Mouse (Mus musculus) CH12.LX (cell line): ENCODE measurements around the gene Med29. TPM values are rescaled to one million over a fixed set of nuclear protein-coding genes. Genes with fewer than 3 reads are reported as not detected.
A peak's percentile ranks its signal among the peaks of the same experiment; 100 is the strongest.

Experiments
- DNase-seq: peaks from one replicate; pipeline ENCODE4 v3.0.0-alpha.2; 2013; ENCODE audit errors: extremely low read depth
- H3K27ac ChIP-seq: 2 replicates; pipeline ENCODE4 v1.5.1; 2012; ENCODE audit warnings: low read depth, mild to moderate bottlenecking, control low read depth, moderate library complexity; ENCODE audit not compliant: insufficient read depth
- H3K27me3 ChIP-seq: replicated peaks from 2 replicates; pipeline ENCODE3; 2012; ENCODE audit warnings: inconsistent platforms
- H3K36me3 ChIP-seq, 2 experiments: replicated peaks in 1 of 2; 2 replicates each; pipeline versions ENCODE3 to v1.6.1; 2012; ENCODE audit warnings: inconsistent platforms in 1 of 2, low read length in 1 of 2, mild to moderate bottlenecking in 1 of 2, mixed read lengths in 1 of 2, moderate library complexity in 1 of 2; ENCODE audit not compliant: control insufficient read depth in 1 of 2, insufficient read depth in 1 of 2
- H3K4me1 ChIP-seq, 2 experiments: 2 replicates each; pipeline ENCODE4 v1.6.1; 2012; ENCODE audit warnings: inconsistent platforms in 1 of 2, moderate library complexity in 1 of 2; ENCODE audit not compliant: insufficient read depth in 2 of 2, control insufficient read depth in 1 of 2
- H3K4me2 ChIP-seq: 2 replicates; pipeline ENCODE4 v1.6.1; 2012; ENCODE audit warnings: low read depth, mild to moderate bottlenecking, control low read depth; ENCODE audit not compliant: poor library complexity, insufficient read depth, severe bottlenecking
- H3K4me3 ChIP-seq, 3 experiments: fragments of 150-350 bp in 1 of 3; sonication (generic) in 1 of 3; replicated peaks in 1 of 3; 2 replicates each; pipeline versions ENCODE3 to v1.5.1; 2011 to 2012; ENCODE audit warnings: low read depth in 2 of 3, low read length in 2 of 3, mild to moderate bottlenecking in 2 of 3, moderate library complexity in 2 of 3, control low read depth in 1 of 3, improper control_type of control experiment in 1 of 3, inconsistent platforms in 1 of 3, mixed read lengths in 1 of 3; ENCODE audit not compliant: poor library complexity in 1 of 3
- H3K79me2 ChIP-seq: replicated peaks from 2 replicates; pipeline ENCODE4 v1.6.1; 2012; ENCODE audit warnings: mild to moderate bottlenecking, moderate library complexity; ENCODE audit not compliant: control insufficient read depth, poor library complexity, insufficient read depth, severe bottlenecking; ENCODE audit errors: extremely low read depth
- H3K9ac ChIP-seq: 2 replicates; pipeline ENCODE4 v1.6.1; 2012; ENCODE audit warnings: low read depth, mild to moderate bottlenecking, control low read depth, moderate library complexity; ENCODE audit not compliant: insufficient read depth
- H3K9me3 ChIP-seq: replicated peaks from 2 replicates; pipeline ENCODE3; 2012; ENCODE audit warnings: low read length, inconsistent platforms, mixed read lengths
- BHLHE40 ChIP-seq: IDR thresholded peaks from 2 replicates; pipeline ENCODE4 v1.6.1; 2011; ENCODE audit warnings: mild to moderate bottlenecking, low read depth, low read length, improper control_type of control experiment
- CHD1 ChIP-seq: IDR thresholded peaks from 2 replicates; pipeline ENCODE4 v1.6.1; 2012; ENCODE audit warnings: low read depth, low read length, improper control_type of control experiment, inconsistent platforms
- CHD2 ChIP-seq: IDR thresholded peaks from 2 replicates; pipeline ENCODE4 v1.6.1; 2011; ENCODE audit warnings: low read length, improper control_type of control experiment
- CTCF ChIP-seq, 2 experiments: IDR thresholded peaks in 1 of 2; conservative IDR thresholded peaks in 1 of 2; 2 replicates each; pipeline ENCODE4 v1.5.1; 2011 to 2012; ENCODE audit warnings: low read depth in 2 of 2, low read length in 2 of 2, improper control_type of control experiment in 1 of 2, inconsistent platforms in 1 of 2, mild to moderate bottlenecking in 1 of 2, moderate library complexity in 1 of 2
- E2F4 ChIP-seq: IDR thresholded peaks from 2 replicates; pipeline ENCODE4 v1.6.1; 2011; ENCODE audit warnings: low read depth, low read length, improper control_type of control experiment; ENCODE audit not compliant: insufficient replicate concordance
- ELF1 ChIP-seq: IDR thresholded peaks from 2 replicates; pipeline ENCODE4 v1.6.1; 2014; ENCODE audit warnings: low read depth, mild to moderate bottlenecking, inconsistent platforms, low read length, improper control_type of control experiment
- EP300 ChIP-seq: IDR thresholded peaks from 2 replicates; pipeline ENCODE4 v1.6.1; 2011; ENCODE audit warnings: low read length, improper control_type of control experiment
- ETS1 ChIP-seq: conservative IDR thresholded peaks from 2 replicates; pipeline ENCODE4 v1.6.1; 2012; ENCODE audit warnings: low read depth, mild to moderate bottlenecking, inconsistent platforms, low read length, improper control_type of control experiment, moderate library complexity
- GABPA ChIP-seq: IDR thresholded peaks from 2 replicates; pipeline ENCODE4 v1.6.1; 2012; ENCODE audit warnings: low read depth, low read length, improper control_type of control experiment, inconsistent platforms; ENCODE audit not compliant: insufficient replicate concordance
- HCFC1 ChIP-seq: IDR thresholded peaks from 2 replicates; pipeline ENCODE4 v1.6.1; 2012; ENCODE audit warnings: low read depth, mild to moderate bottlenecking, inconsistent platforms, low read length, improper control_type of control experiment
- IRF4 ChIP-seq: IDR thresholded peaks from 2 replicates; pipeline ENCODE4 v1.6.1; 2014; ENCODE audit warnings: low read depth, mild to moderate bottlenecking, inconsistent platforms, low read length, improper control_type of control experiment
- JUN ChIP-seq: IDR thresholded peaks from 2 replicates; pipeline ENCODE4 v1.6.1; 2011; ENCODE audit warnings: low read depth, mild to moderate bottlenecking, low read length, improper control_type of control experiment, moderate library complexity; ENCODE audit not compliant: insufficient read depth
- JUND ChIP-seq: conservative IDR thresholded peaks from 2 replicates; pipeline ENCODE4 v1.6.1; 2011; ENCODE audit warnings: low read depth, low read length, improper control_type of control experiment
- KAT2A ChIP-seq: IDR thresholded peaks from 2 replicates; pipeline ENCODE4 v1.6.1; 2012; ENCODE audit warnings: low read length, improper control_type of control experiment, inconsistent platforms; ENCODE audit not compliant: insufficient replicate concordance
- MAFK ChIP-seq: IDR thresholded peaks from 2 replicates; pipeline ENCODE4 v1.6.1; 2011; ENCODE audit warnings: low read length, improper control_type of control experiment; ENCODE audit not compliant: insufficient replicate concordance
- MAX ChIP-seq: IDR thresholded peaks from 2 replicates; pipeline ENCODE4 v1.6.1; 2011; ENCODE audit warnings: low read length, improper control_type of control experiment
- MAZ ChIP-seq: IDR thresholded peaks from 2 replicates; pipeline ENCODE4 v1.6.1; 2012; ENCODE audit warnings: low read depth, mild to moderate bottlenecking, inconsistent platforms, low read length, improper control_type of control experiment, moderate library complexity
- MEF2A ChIP-seq: IDR thresholded peaks from 2 replicates; pipeline ENCODE4 v1.6.1; 2014; ENCODE audit warnings: low read depth, mild to moderate bottlenecking, inconsistent platforms, low read length, improper control_type of control experiment, borderline replicate concordance
- MXI1 ChIP-seq: IDR thresholded peaks from 2 replicates; pipeline ENCODE4 v1.6.1; 2011; ENCODE audit warnings: mild to moderate bottlenecking, low read depth, low read length, improper control_type of control experiment
- MYC ChIP-seq: IDR thresholded peaks from 2 replicates; pipeline ENCODE4 v1.6.1; 2011; ENCODE audit warnings: low read depth, mild to moderate bottlenecking, improper control_type of control experiment, low read length
- NELFE ChIP-seq: IDR thresholded peaks from 2 replicates; pipeline ENCODE4 v1.6.1; 2011; ENCODE audit warnings: low read depth, low read length, improper control_type of control experiment
- NRF1 ChIP-seq: IDR thresholded peaks from 2 replicates; pipeline ENCODE4 v1.6.1; 2014; ENCODE audit warnings: low read depth, mild to moderate bottlenecking, inconsistent platforms, low read length, improper control_type of control experiment, moderate library complexity
- PAX5 ChIP-seq: IDR thresholded peaks from 2 replicates; pipeline ENCODE4 v1.6.1; 2012; ENCODE audit warnings: low read length, inconsistent platforms, mixed read lengths
- POLR2A ChIP-seq: IDR thresholded peaks from 2 replicates; pipeline ENCODE4 v1.6.1; 2011; ENCODE audit warnings: low read depth, mild to moderate bottlenecking, improper control_type of control experiment, low read length
- POLR2AphosphoS2 ChIP-seq: IDR thresholded peaks from 2 replicates; pipeline ENCODE4 v1.6.1; 2011; ENCODE audit warnings: low read depth, low read length, improper control_type of control experiment
- RAD21 ChIP-seq: IDR thresholded peaks from 2 replicates; pipeline ENCODE4 v1.6.1; 2011; ENCODE audit warnings: low read depth, mild to moderate bottlenecking, low read length, improper control_type of control experiment, moderate library complexity
- RCOR1 ChIP-seq: conservative IDR thresholded peaks from 2 replicates; pipeline ENCODE4 v1.6.1; 2012; ENCODE audit warnings: low read depth, mild to moderate bottlenecking, inconsistent platforms, low read length, improper control_type of control experiment
- SIN3A ChIP-seq: IDR thresholded peaks from 2 replicates; pipeline ENCODE4 v1.6.1; 2012; ENCODE audit warnings: low read length, improper control_type of control experiment, inconsistent platforms
- SMC3 ChIP-seq: IDR thresholded peaks from 2 replicates; pipeline ENCODE4 v1.6.1; 2011; ENCODE audit warnings: low read depth, low read length, improper control_type of control experiment
- TBP ChIP-seq: conservative IDR thresholded peaks from 2 replicates; pipeline ENCODE4 v1.6.1; 2011; ENCODE audit warnings: low read depth, low read length, improper control_type of control experiment
- TCF12 ChIP-seq: IDR thresholded peaks from 2 replicates; pipeline ENCODE4 v1.6.1; 2014; ENCODE audit warnings: low read depth, mild to moderate bottlenecking, inconsistent platforms, low read length, improper control_type of control experiment
- UBTF ChIP-seq: IDR thresholded peaks from 2 replicates; pipeline ENCODE4 v1.6.1; 2012; ENCODE audit warnings: low read depth, mild to moderate bottlenecking, inconsistent platforms, low read length, improper control_type of control experiment, moderate library complexity
- USF1 ChIP-seq: IDR thresholded peaks from 2 replicates; pipeline ENCODE4 v1.6.1; 2014; ENCODE audit warnings: low read depth, mild to moderate bottlenecking, inconsistent platforms, low read length, improper control_type of control experiment
- USF2 ChIP-seq: conservative IDR thresholded peaks from 2 replicates; pipeline ENCODE4 v1.6.1; 2011; ENCODE audit warnings: low read depth, low read length, improper control_type of control experiment
- ZC3H11A ChIP-seq: IDR thresholded peaks from 2 replicates; pipeline ENCODE4 v1.6.1; 2012; ENCODE audit warnings: low read depth, mild to moderate bottlenecking, inconsistent platforms, low read length, improper control_type of control experiment
- ZKSCAN1 ChIP-seq: IDR thresholded peaks from 2 replicates; pipeline ENCODE4 v1.6.1; 2012; ENCODE audit warnings: low read depth, inconsistent platforms, low read length, improper control_type of control experiment, borderline replicate concordance
- ZMIZ1 ChIP-seq: IDR thresholded peaks from 2 replicates; pipeline ENCODE4 v1.6.1; 2012; ENCODE audit warnings: low read depth, mild to moderate bottlenecking, inconsistent platforms, low read length, improper control_type of control experiment
- ZNF384 ChIP-seq: IDR thresholded peaks from 2 replicates; pipeline ENCODE4 v1.6.1; 2012; ENCODE audit warnings: low read depth, low read length, improper control_type of control experiment, inconsistent platforms
- dilution Hi-C: fragments of 300-500 bp; cut with MboI; formaldehyde crosslinking; loops from 2 replicates; pipeline ENCODE4 v1.14.3; 2020; ENCODE audit warnings: low sequenced_read_pairs; ENCODE audit not compliant: extremely low pct_unique_long_range_greater_than_20kb, extremely low pct_ligation_motif_present
- in situ Hi-C: fragments of 300-500 bp; cut with MboI; formaldehyde crosslinking; loops from 3 replicates; pipeline ENCODE4 v1.14.3; 2019; ENCODE audit warnings: low sequenced_read_pairs, low pct_ligation_motif_present, low pct_unique_long_range_greater_than_20kb, mixed read lengths
- polyA plus RNA-seq: library from polyadenylated mRNA; unstranded; fragments of >175 nt; gene quantifications from 2 replicates; pipeline ENCODE4 v1.2.1, GENCODE M21; 2012; ENCODE audit warnings: low read depth; ENCODE audit not compliant: insufficient read length
- total RNA-seq, 2 experiments: library from RNA; depleted of rRNA; stranded (reverse); fragments of 300-350 nt in 1 of 2; fragments of >200 nt in 1 of 2; gene quantifications; 2 replicates each; pipeline ENCODE4 v1.2.3; 2012 to 2014

Med29 gene
- total RNA-seq (2012; rRNA removed) (23.5 and 27.8 TPM in 2 replicates), total RNA-seq (2014; rRNA removed) (19.4 and 19.8 TPM in 2 replicates), polyA plus RNA-seq (25.4 and 26.9 TPM in 2 replicates)

- peak; percentile 99 for DNase-seq
- Histone ChIP-seq H3K79me2 (peaks cover 22% of the 10 kb centered on the region), H3K9me3 (no peaks in the 10 kb centered on the region), H3K4me2 (peak within 1 kb of the TSS; percentile 97), H3K36me3 (peaks cover 47 to 62% of the 10 kb centered on the region in 2 experiments), H3K27ac (peak within 1 kb of the TSS; percentile 19; the same call in 1 of the 2 replicates), H3K4me1 (peaks cover 0 to 11% of the 10 kb centered on the region in 2 experiments; a peak in 2 of 4 replicates), H3K9ac (peak within 1 kb of the TSS; percentile 73), H3K27me3 (no peaks in the 10 kb centered on the region), H3K4me3 (peak within 1 kb of the TSS; percentile 84 to 92 (median 92))
- no peak for TF ChIP-seq ZC3H11A
- peak; percentile 65 for TF ChIP-seq ELF1
- no peak for TF ChIP-seq UBTF
- TF ChIP-seq GABPA, result no peak
- TF ChIP-seq MAFK, result no peak
- no peak for TF ChIP-seq JUND
- no peak for TF ChIP-seq RAD21
- TF ChIP-seq KAT2A, result peak; percentile 74; the same call in 1 of the 2 replicates
- TF ChIP-seq EP300, result no peak
- no peak for TF ChIP-seq IRF4
- TF ChIP-seq SMC3, result no peak
- peak; percentile 90 for TF ChIP-seq ZMIZ1
- TF ChIP-seq POLR2A, result peak; percentile 96
- TF ChIP-seq ZKSCAN1, result no peak
- TF ChIP-seq BHLHE40, result no peak
- TF ChIP-seq USF2, result no peak
- TF ChIP-seq ETS1, result peak; percentile 21
- no peak; a peak in 1 of 4 replicates for TF ChIP-seq CTCF (conservative IDR thresholded peaks at IDR 0.05 in 1 of 2, IDR thresholded peaks at IDR 0.05 in 1 of 2; ENCODE audit: low read depth in 2 of 2, low read length in 2 of 2)
- TF ChIP-seq MXI1, result peak; percentile 40; the same call in 1 of the 2 replicates
- TF ChIP-seq JUN, result no peak
- no peak for TF ChIP-seq USF1
- TF ChIP-seq E2F4, result no peak
- peak; percentile 75 for TF ChIP-seq HCFC1
- no peak; the same call in 1 of the 2 replicates for TF ChIP-seq SIN3A
- peak; percentile 79 for TF ChIP-seq TCF12
- peak; percentile 46; the same call in 1 of the 2 replicates for TF ChIP-seq NRF1
- no peak for TF ChIP-seq MAX
- TF ChIP-seq MAZ, result no peak
- peak; percentile 94 for TF ChIP-seq TBP
- TF ChIP-seq POLR2AphosphoS2, result peak; percentile 85; the same call in 1 of the 2 replicates
- peak; percentile 96 for TF ChIP-seq NELFE
- no peak for TF ChIP-seq PAX5
- TF ChIP-seq ZNF384, result no peak
- 0 out of 2 replicates have a peak, but pooled peaks have one; percentile 21 for TF ChIP-seq MYC
- no peak for TF ChIP-seq RCOR1
- TF ChIP-seq MEF2A, result no peak
- TF ChIP-seq CHD2, result peak; percentile 85
- TF ChIP-seq CHD1, result no peak
- in situ Hi-C loops, result no loop called here
- dilution Hi-C loops, result no loop called here
Observed at GRCm38 (mm10) chr7:28392429-28393271, at the start of gene Med29, which contains the start of gene Paf1. Gene Med29 (minus strand): TSS chr7:28392708. Gene Paf1 (plus strand): TSS chr7:28392951.
